Mouse (Mus musculus): ENCODE results near the gene Aqp3.

DNA sequence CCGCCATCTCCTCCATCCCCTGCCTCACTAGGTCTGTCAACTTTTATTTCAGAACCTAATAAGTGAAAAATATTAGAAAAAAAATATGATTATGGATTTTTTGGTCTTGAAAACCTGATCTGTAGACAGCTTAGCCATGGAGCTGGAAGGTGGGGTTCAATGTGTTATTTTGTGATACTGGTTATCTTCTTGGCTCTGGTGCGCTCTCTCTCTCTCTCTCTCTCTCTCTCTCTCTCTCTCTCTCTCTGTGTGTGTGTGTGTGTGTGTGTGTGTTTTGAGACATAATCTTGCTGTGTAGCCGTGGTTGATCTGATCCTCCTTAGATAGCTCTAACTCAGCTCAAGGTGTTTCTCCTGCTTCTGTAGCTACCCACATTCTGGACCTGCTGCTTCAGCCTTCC, 31.9 kb upstream of the Aqp3 start:
- peak; percentile 89 for TF ChIP-seq GATA1 (IDR thresholded peaks at IDR 0.05; ENCODE audit: low read length)
- TF ChIP-seq TAL1 (IDR thresholded peaks at IDR 0.05; ENCODE audit: low read length) = peak; percentile 87
